Mouse (Mus musculus): ENCODE measurements at regions not wholly inside any gene's neighbourhood (a gene's known extent, or its start where the extent isn't known, plus 50 kb on each side); places are given as distances from the start of the nearest gene placed in this dataset.
A peak's percentile ranks its signal among the peaks of the same experiment; 100 is the strongest.
"Not testable (repeated sequence)": the region's sequence is repeated elsewhere in the genome, so short reads cannot be mapped to it uniquely, and the experiment has no call there.

- peak; percentile 9 for DNase-seq
These were observed 200.9 kb downstream of the Faxc start for GRCm38 (mm10) chr4:22131751-22132736.

- no peak for DNase-seq
These were observed 202.7 kb downstream of the Faxc start for GRCm38 (mm10) chr4:22133547-22134495.

- DNase-seq = no peak
These were observed 209.0 kb downstream of the Faxc start for GRCm38 (mm10) chr4:22140122-22140521.

- DNase-seq = no peak
These were observed 212.4 kb downstream of the Faxc start for GRCm38 (mm10) chr4:22143546-22143945.

- not testable (repeated sequence) for DNase-seq
These were observed 212.5 kb upstream of the Fbxl4 start for GRCm38 (mm10) chr4:22144834-22145233.

GRCm38 (mm10) chr4:22146648-22147409, 210.5 kb upstream of the Fbxl4 start:
- no peak for DNase-seq

- no peak for DNase-seq
These were observed 205.3 kb upstream of the Fbxl4 start for GRCm38 (mm10) chr4:22151899-22152493.

GRCm38 (mm10) chr4:22152971-22153544, 204.3 kb upstream of the Fbxl4 start:
- DNase-seq = no peak

GRCm38 (mm10) chr4:22153620-22154019, 203.7 kb upstream of the Fbxl4 start:
- no peak for DNase-seq

GRCm38 (mm10) chr4:22186422-22186821, 170.9 kb upstream of the Fbxl4 start:
- no peak for DNase-seq

- no peak for DNase-seq
These were observed 169.0 kb upstream of the Fbxl4 start for GRCm38 (mm10) chr4:22188141-22189006.

GRCm38 (mm10) chr4:22196501-22196900, 160.8 kb upstream of the Fbxl4 start:
- no peak for DNase-seq

- DNase-seq = no peak
These were observed 148.8 kb upstream of the Fbxl4 start for GRCm38 (mm10) chr4:22208531-22208930.

- DNase-seq = no peak
These were observed 119.7 kb upstream of the Fbxl4 start for GRCm38 (mm10) chr4:22237640-22238039.

- DNase-seq = not testable (repeated sequence)
These were observed 107.1 kb upstream of the Fbxl4 start for GRCm38 (mm10) chr4:22250276-22250675.

GRCm38 (mm10) chr4:22263903-22264302, 93.4 kb upstream of the Fbxl4 start:
- DNase-seq = no peak

- no peak for DNase-seq
These were observed 88.3 kb upstream of the Fbxl4 start for GRCm38 (mm10) chr4:22269064-22269463.

- DNase-seq = no peak
These were observed 83.2 kb upstream of the Fbxl4 start for GRCm38 (mm10) chr4:22274178-22274577.

- no peak for DNase-seq
These were observed 74.6 kb upstream of the Fbxl4 start for GRCm38 (mm10) chr4:22282536-22283323.

- no peak for DNase-seq
These were observed 65.2 kb upstream of the Fbxl4 start for GRCm38 (mm10) chr4:22292169-22292568.

Data from thymus, postnatal 25 days (tissue).